Mouse (Mus musculus): Measurements from ENCODE around the gene Agl.

DNA sequence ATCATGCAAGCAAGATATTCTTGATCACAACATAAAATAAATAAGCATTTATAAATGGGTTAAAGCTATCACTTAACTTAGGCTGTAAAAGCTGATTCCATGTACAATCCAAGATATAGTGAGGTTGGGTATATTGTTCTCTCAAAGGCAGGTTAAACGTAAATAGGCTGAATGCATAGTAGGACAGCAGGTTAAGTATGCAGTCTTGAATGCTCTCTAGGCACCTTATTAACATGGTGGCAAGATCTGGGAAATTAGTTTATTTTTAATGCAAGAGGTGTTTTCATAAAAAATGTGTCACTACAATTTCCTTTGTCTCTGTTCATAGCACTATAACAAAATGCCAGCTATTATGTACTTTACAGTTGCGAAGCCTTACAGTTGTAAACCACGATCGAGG is 27.4 kb upstream of the Agl start:
- no peak for TF ChIP-seq POLR2A (IDR thresholded peaks at IDR 0.05; ENCODE audit: low read depth, low read length)
- no peak for TF ChIP-seq CTCF (IDR thresholded peaks at IDR 0.05; ENCODE audit: extremely low read depth, insufficient read length, insufficient replicate concordance, low read depth, low read length)

All from small intestine, adult 2 months (tissue).